Mouse (Mus musculus) limb, embryonic 15.5 days (tissue): Measurements from ENCODE around the gene Tespa1. TPM values are rescaled to one million over a fixed set of nuclear protein-coding genes. Genes with fewer than 3 reads are reported as not detected.
"Not testable (repeated sequence)": the region's sequence is repeated elsewhere in the genome, so short reads cannot be mapped to it uniquely, and the experiment has no call there.

ENCODE experiments used
- ATAC-seq: fragments of 200-750 bp; cut with Nextera tagmentation; 2 replicates; pipeline ENCODE4 v1.8.0; 2017; ENCODE audit warnings: low read depth, moderate TSS enrichment; ENCODE audit not compliant: insufficient number of reproducible peaks, low FRiP score, low TSS enrichment
- H3K27ac ChIP-seq: fragments of 300-500 bp; sonication (generic); 2 replicates; pipeline ENCODE4 v1.5.1; 2015; ENCODE audit warnings: moderate library complexity, mild to moderate bottlenecking, inconsistent platforms
- H3K27me3 ChIP-seq: fragments of 300-500 bp; sonication (generic); 2 replicates; pipeline ENCODE4 v1.6.1; 2015; ENCODE audit warnings: inconsistent platforms
- H3K36me3 ChIP-seq: fragments of 300-500 bp; sonication (generic); 2 replicates; pipeline ENCODE4 v1.6.1; 2015; ENCODE audit warnings: inconsistent platforms
- H3K4me1 ChIP-seq: fragments of 300-500 bp; sonication (generic); 2 replicates; pipeline ENCODE4 v1.6.1; 2015; ENCODE audit warnings: inconsistent platforms
- H3K4me2 ChIP-seq: fragments of 300-500 bp; sonication (generic); 2 replicates; pipeline ENCODE4 v1.6.1; 2015; ENCODE audit warnings: mild to moderate bottlenecking, inconsistent platforms
- H3K4me3 ChIP-seq: fragments of 300-500 bp; sonication (generic); 2 replicates; pipeline ENCODE4 v1.5.1; 2015; ENCODE audit warnings: mild to moderate bottlenecking, inconsistent platforms
- H3K9ac ChIP-seq: fragments of 300-500 bp; sonication (generic); 2 replicates; pipeline ENCODE4 v1.6.1; 2015; ENCODE audit warnings: inconsistent platforms
- H3K9me3 ChIP-seq: fragments of 300-500 bp; sonication (generic); 2 replicates; pipeline ENCODE4 v1.6.1; 2016; ENCODE audit warnings: inconsistent platforms
- WGBS: fragments of 180-500 bp; shearing (Covaris S2); methylation state at CpG from one replicate; pipeline ENCODE4 v1.1.7; 2015; 5-methylcytosine and 5-hydroxymethylcytosine counted together
- polyA plus RNA-seq: library from polyadenylated mRNA; unstranded; fragments of >200 nt; fragmentation: Nextera tagmentation; extraction: Ambion mirVana; gene quantifications from 2 replicates; pipeline ENCODE4 v1.2.1, GENCODE M21; 2015

Tespa1 gene
- 3.6 and 3.9 TPM in 2 replicates for polyA plus RNA-seq

DNA sequence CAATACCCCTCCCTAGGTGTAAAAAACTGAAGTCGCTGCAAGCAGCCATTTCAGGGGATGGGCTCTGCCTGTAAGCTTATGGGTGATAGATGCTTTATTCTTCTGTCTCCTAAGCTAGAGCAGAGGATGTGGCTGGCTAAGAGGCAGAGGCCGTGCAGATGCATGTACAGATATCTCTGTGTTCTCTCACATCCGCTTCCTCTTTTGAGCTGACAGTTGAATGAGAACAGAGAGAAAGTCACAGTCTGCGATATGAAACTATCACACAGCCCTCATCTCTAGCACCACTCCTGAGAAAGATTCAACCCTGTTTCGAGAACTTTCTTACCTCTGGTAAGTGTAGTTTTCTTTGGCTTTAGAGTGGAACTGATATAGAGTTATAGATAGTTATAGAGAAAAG, at the start of gene Tespa1:
TSS of gene Tespa1 (plus strand) at position 234 of the 400 bp plus-strand sequence.
- ATAC-seq = no peak
- WGBS = 80% methylated on average over 5 of the region's 5 CpGs

DNA sequence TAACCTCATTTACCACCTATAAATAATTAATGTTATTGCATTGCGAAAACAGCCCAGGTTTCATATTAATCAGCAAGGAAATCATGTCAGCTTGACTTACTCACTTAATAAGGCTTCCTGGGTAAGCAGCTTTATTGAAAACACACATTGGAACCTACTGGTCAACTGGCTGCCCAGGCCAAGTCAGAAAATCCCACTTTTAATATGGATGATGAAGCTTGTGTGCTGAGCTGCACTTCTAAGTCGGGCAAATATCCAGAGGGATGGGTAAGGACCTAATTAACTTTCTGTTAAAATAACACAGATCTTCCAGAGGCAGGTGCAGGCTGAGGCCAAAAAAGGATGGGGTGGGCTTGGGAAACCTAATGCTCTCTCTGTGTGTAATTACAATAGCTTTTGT, 46.9 kb upstream of the Tespa1 start:
- Histone ChIP-seq H3K9ac (no peak overlapping the region), H3K27ac (no peak overlapping the region), H3K9me3 (no peaks in the 10 kb centered on the region), H3K27me3 (no peaks in the 10 kb centered on the region), H3K36me3 (no peaks in the 10 kb centered on the region), H3K4me2 (no peak overlapping the region), H3K4me3 (no peak overlapping the region), H3K4me1 (no peaks in the 10 kb centered on the region)
- WGBS = 63% methylated on average over 2 of the region's 2 CpGs
- ATAC-seq = no peak

More for the DNA sequence above, at the start of gene Tespa1:
- Histone ChIP-seq H3K9me3 (no peaks in the 10 kb centered on the region), H3K9ac (no peak within 1 kb of the TSS), H3K4me1 (no peaks in the 10 kb centered on the region), H3K4me3 (no peak within 1 kb of the TSS), H3K4me2 (no peak within 1 kb of the TSS), H3K27me3 (no peaks in the 10 kb centered on the region), H3K27ac (no peak within 1 kb of the TSS), H3K36me3 (no peaks in the 10 kb centered on the region)

DNA sequence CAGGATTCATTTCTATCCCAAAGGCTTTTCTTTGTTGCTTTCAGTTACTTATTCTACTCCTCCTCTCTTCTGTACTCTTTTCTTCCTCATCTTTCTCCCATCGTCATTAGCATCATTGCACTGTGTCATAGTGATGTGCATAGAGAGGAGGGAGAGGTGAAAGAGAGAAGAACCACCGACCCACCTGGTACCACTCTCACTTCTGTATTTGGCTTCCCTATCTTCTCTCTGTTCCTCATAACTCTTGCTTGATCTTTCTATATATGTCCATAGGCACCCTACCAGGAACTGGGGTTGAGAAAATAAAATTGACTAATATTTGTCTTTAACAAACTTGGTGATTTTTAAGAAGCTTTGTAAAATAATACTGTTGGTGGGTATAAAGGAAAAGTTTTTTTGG, 46.2 kb upstream of the Tespa1 start:
- Histone ChIP-seq H3K9ac (no peak overlapping the region), H3K4me2 (no peak overlapping the region), H3K27ac (no peak overlapping the region), H3K36me3 (no peaks in the 10 kb centered on the region), H3K9me3 (no peaks in the 10 kb centered on the region), H3K4me3 (no peak overlapping the region), H3K27me3 (no peaks in the 10 kb centered on the region), H3K4me1 (no peaks in the 10 kb centered on the region)
- no peak for ATAC-seq
- 84% methylated on average over 2 of the region's 2 CpGs for WGBS

DNA sequence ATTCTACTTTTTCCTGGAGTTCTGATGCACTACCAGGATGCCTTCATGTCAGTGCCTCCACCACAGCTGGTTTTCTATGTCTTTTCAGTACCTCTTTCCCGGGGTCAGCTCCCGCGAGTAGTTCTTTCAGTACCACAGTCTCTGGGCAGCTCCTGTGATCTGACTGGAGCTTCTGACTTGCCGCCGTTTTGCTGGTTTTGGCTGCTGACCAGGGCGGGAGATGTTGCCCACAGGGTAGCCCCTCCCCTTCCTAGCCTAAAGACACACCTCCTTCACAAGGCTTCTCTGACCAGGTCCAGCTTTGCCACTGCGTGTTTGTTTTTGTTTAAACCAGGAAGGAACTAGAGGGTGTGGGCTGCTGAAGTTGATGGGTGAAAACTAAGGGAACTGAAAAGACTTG, 42.6 kb upstream of the Tespa1 start, which contains the start of gene Neurod4:
TSS of gene Neurod4 (minus strand) at position 175 of the 400 bp plus-strand sequence.
- Histone ChIP-seq H3K27ac (no peak within 1 kb of the TSS), H3K36me3 (no peaks in the 10 kb centered on the region), H3K4me1 (no peaks in the 10 kb centered on the region), H3K9me3 (no peaks in the 10 kb centered on the region), H3K27me3 (no peaks in the 10 kb centered on the region), H3K4me2 (no peak within 1 kb of the TSS), H3K9ac (no peak within 1 kb of the TSS), H3K4me3 (no peak within 1 kb of the TSS)
- under 1% methylated on average over 7 of the region's 7 CpGs for WGBS
- no peak for ATAC-seq

DNA sequence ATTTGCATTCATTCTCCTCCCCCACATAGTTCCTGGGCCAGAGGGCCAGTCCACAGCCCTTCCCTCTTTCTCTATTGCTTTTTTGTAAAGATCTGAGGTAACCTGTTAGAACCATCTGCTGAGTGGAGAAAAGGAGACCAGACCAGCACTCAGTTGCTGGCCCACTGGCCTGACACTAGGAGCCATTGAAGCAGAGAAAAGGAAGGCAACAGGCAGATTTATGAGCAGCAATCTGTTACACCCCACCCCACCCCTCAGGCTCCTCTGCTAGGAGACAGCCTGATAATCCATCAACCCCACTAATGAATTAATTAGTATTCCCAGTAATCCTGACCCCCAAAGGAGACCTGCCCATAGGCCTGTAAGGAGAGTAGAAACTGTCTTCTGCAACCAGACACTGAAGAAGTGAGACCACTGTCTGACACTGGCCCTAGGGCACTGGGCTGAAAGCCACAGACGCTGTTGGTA, 40.7 kb upstream of the Tespa1 start:
- no peak overlapping the region for H3K4me2 ChIP-seq
- H3K9me3 ChIP-seq = no peaks in the 10 kb centered on the region
- no peak overlapping the region for H3K27ac ChIP-seq
- H3K36me3 ChIP-seq = no peaks in the 10 kb centered on the region
- no peak for ATAC-seq
- WGBS = 10% methylated on average over 1 of the region's 1 CpGs
- H3K9ac ChIP-seq = no peak overlapping the region
- no peaks in the 10 kb centered on the region for H3K27me3 ChIP-seq
- no peaks in the 10 kb centered on the region for H3K4me1 ChIP-seq
- no peak overlapping the region for H3K4me3 ChIP-seq

DNA sequence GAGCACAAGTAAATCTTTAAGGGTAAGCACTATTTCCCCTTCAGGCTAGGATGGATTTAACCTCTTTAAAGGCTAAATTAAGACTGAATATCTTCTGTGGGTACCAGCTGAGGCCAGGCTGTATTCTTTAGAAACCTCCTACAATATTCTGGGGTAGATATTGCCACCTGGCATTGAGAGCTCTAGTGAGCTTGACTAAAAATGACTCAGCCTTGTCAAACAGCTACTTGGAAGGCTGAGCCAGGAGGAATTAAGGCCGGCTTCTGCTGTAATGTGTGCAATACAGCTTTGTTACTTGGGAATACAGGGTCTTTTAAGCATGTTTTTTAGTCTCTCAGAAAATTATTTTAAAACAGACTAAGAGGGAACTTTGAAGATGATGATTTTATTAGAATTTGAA, 35.5 kb upstream of the Tespa1 start:
- H3K4me2 ChIP-seq = no peak overlapping the region
- no peaks in the 10 kb centered on the region for H3K9me3 ChIP-seq
- H3K4me1 ChIP-seq = no peaks in the 10 kb centered on the region
- no peaks in the 10 kb centered on the region for H3K36me3 ChIP-seq
- no peak overlapping the region for H3K27ac ChIP-seq
- 47% methylated on average over 1 of the region's 1 CpGs for WGBS
- H3K4me3 ChIP-seq = no peak overlapping the region
- H3K9ac ChIP-seq = no peak overlapping the region
- H3K27me3 ChIP-seq = no peaks in the 10 kb centered on the region
- no peak for ATAC-seq

DNA sequence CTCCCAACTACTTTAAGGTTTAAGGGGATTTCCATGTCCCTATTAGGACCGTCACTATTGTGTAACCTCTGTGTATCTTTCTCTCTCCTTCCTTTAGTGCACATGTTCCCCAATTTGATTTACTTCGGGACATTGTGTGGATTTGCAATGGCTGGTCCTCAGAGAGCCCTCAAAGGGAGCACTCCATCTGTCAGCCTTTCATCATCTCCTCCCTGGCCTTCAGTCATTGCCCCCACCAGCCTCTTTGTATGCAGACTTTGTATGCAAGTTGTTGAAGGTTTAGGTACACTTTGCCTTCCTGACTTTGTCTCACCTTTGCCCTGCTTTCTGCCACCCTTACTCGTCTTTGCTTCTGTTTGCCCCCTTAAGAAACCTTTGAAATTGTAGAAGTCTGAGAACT, 34.7 kb upstream of the Tespa1 start:
- no peak for ATAC-seq
- no peak overlapping the region for H3K4me3 ChIP-seq
- H3K36me3 ChIP-seq = no peaks in the 10 kb centered on the region
- no peaks in the 10 kb centered on the region for H3K9me3 ChIP-seq
- H3K27me3 ChIP-seq = no peaks in the 10 kb centered on the region
- H3K4me1 ChIP-seq = no peaks in the 10 kb centered on the region
- no peak overlapping the region for H3K4me2 ChIP-seq
- H3K27ac ChIP-seq = no peak overlapping the region
- H3K9ac ChIP-seq = no peak overlapping the region
- 54% methylated on average over 3 of the region's 3 CpGs for WGBS

DNA sequence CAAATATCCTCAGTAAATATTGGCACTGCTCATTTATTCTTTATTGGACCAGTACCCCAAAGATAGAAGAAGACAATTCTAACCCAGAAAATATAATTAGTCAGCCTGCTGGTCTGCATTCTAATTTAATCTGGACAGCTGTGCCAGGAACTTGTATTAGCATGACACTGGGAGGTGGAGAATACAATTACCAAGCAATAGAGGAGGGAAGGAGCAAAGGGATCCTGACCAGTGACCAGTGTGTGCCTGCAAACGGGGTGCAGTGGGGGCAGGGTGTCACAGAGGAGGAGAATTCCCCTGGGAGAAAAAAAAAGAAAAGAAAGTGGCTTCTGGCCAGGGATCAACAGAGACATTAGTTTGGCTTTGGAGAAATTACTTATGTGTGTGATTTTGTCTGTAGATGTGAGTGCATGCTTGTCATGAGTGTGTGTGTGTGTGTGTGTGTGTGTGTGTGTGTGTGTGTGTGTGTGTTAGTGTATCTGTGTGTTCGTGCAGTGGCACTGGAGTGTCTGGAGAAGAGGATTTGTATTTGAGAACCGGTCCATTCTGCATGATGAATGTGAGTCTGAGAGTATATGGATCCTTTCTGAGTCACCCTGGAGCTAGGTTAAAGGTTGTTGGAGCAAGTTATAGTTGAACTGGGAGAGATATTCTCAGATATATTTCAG, 28.8 kb upstream of the Tespa1 start:
- WGBS = 25% methylated on average over 3 of the region's 3 CpGs
- ATAC-seq = no peak
- no peak overlapping the region for H3K4me3 ChIP-seq
- H3K4me2 ChIP-seq = no peak overlapping the region
- no peaks in the 10 kb centered on the region for H3K27me3 ChIP-seq
- no peaks in the 10 kb centered on the region for H3K36me3 ChIP-seq
- no peak overlapping the region for H3K27ac ChIP-seq
- H3K9me3 ChIP-seq = no peaks in the 10 kb centered on the region
- no peaks in the 10 kb centered on the region for H3K4me1 ChIP-seq
- H3K9ac ChIP-seq = no peak overlapping the region

DNA sequence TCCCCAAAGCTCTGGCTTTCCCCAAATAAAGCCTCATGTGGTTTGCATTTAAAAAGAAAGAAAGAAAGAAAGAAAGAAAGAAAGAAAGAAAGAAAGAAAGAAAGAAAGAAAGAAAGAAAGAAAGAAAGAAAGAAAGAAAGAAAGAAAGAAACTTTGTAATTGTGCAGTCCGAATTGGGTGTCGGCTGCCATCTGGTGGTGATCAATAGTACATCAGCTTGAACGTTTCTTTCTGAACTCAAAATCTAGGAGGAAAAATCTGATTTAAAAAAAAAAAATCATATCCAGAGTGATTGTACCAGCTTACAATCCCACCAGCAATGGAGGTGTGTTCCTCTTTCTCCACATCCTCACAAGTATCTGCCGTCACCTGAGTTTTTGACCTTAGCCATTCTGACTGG, 23.9 kb upstream of the Tespa1 start:
- WGBS = 14% methylated on average over 4 of the region's 4 CpGs
- not testable (repeated sequence) for H3K4me3 ChIP-seq, H3K9me3 ChIP-seq, H3K36me3 ChIP-seq, H3K9ac ChIP-seq, H3K4me1 ChIP-seq, H3K4me2 ChIP-seq, ATAC-seq, H3K27me3 ChIP-seq, H3K27ac ChIP-seq

DNA sequence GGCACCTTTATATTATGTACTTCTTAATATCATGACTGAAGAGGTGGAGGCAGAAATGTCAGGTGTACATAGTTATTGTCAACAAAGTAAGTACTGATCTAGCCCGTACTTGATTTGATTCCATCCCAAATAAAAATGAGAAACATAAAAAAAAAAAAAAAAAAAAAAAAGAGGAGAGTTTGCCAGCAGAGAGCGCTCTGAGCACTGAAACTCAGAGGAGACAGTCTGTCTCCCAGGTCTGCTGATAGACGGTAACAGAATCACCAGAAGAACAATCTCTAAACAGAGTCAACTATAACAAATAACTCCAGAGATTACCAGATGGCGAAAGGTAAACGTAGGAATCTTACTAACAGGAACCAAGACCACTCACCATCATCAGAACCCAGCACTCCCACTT, 18.5 kb upstream of the Tespa1 start:
- not testable (repeated sequence) for H3K27ac ChIP-seq, H3K27me3 ChIP-seq, H3K36me3 ChIP-seq, H3K4me3 ChIP-seq, H3K4me2 ChIP-seq, H3K4me1 ChIP-seq, H3K9me3 ChIP-seq, H3K9ac ChIP-seq, ATAC-seq
- 74% methylated on average over 4 of the region's 5 CpGs for WGBS

DNA sequence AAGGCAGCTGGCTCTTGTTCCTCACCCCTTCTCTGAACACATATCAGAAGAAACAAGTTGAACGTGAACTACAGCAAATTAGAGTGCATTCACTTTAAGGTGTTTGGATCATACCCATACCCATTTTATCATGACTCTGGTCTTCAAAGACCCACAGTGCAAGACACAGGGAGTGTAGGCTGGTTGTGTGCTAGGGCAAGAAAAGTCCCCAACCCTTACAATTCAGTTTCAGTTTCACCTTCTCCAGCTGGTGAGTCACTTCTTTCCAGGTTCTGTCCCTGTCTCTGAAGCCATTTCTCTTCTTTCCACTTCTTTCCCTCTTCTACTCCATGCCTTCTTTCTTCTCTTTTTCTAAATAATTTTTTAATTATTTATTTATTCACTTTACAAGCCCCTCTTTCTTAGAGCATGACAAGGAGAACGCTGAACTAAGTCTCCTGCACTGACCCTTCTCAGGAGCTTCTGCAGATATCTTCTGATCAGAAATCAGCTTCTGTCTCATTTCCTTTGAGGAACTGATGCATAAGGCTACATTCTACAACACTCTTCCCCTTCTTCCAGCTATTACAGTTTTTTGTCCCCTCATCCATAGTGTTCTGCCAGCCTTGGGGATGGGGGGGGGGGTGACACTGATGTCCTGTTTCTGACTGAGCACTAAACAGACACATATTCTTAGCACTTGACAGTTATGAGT, 11.0 kb upstream of the Tespa1 start:
- Histone ChIP-seq H3K9me3 (no peaks in the 10 kb centered on the region), H3K4me3 (no peak overlapping the region), H3K4me1 (no peaks in the 10 kb centered on the region), H3K27ac (no peak overlapping the region), H3K4me2 (no peak overlapping the region), H3K27me3 (no peaks in the 10 kb centered on the region), H3K9ac (no peak overlapping the region), H3K36me3 (no peaks in the 10 kb centered on the region)
- no peak for ATAC-seq
- WGBS = 82% methylated on average over 2 of the region's 2 CpGs

DNA sequence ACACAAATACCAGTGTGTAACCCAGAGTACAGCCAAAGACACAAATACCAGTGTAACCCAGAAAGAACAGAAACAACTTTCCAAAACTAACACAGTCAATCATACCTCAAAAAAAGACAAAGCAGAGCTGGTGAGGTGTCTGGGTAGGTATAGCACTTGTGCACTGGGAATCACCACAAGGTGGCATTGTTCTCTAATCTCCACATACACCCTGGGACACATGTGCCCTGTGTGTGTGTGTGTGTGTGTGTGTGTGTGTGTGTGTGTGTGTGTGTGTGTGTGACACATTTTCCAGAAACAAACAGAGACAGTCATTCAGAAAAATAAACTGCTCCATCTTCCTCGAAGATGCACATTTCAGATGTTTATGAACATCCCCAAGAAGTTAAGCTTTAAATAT, 9.1 kb upstream of the Tespa1 start:
- Histone ChIP-seq H3K36me3 (no peaks in the 10 kb centered on the region), H3K4me3 (no peak overlapping the region), H3K4me2 (no peak overlapping the region), H3K27me3 (no peaks in the 10 kb centered on the region), H3K9me3 (no peaks in the 10 kb centered on the region), H3K27ac (no peak overlapping the region), H3K4me1 (no peaks in the 10 kb centered on the region), H3K9ac (no peak overlapping the region)
- 70% methylated on average over 1 of the region's 1 CpGs for WGBS
- ATAC-seq = no peak
